ENCODE assay signal across 10 mouse cellular contexts in genomic region chr11:115318245-115319027, GRCm38 (mm10). TPM values are rescaled to one million over a fixed set of nuclear protein-coding genes. Genes with fewer than 3 reads are reported as not detected.
A peak's percentile ranks its signal among the peaks of the same experiment; 100 is the strongest.
DNase-seq lines count a peak whose midpoint lies in the region; ATAC-seq lines count a peak whose summit lies in the region.
"Had no signal": no experiment of that assay in that cellular context is flagged by ENCODE, and none has a peak within 500 bp of the region (broad histone marks: within the 10 kb centered on the region; RNA-seq: fewer than 3 reads in every experiment).

No protein-coding gene starts in this region.

- H3K4me3 ChIP-seq in kidney, embryonic 15.5 days (replicated peaks) = 0 out of 2 replicates have a peak overlapping the region, but pooled peaks have one; percentile 7
- 0 out of 2 replicates have a peak overlapping the region, but pooled peaks have one; percentile 4 for H3K4me3 ChIP-seq in hindbrain, embryonic 15.5 days
- 0 out of 2 replicates have a peak overlapping the region, but pooled peaks have one; percentile 9 for H3K4me3 ChIP-seq in neural tube, embryonic 13.5 days

- H3K4me1 ChIP-seq in kidney, embryonic 15.5 days = peaks cover 31% of the 10 kb centered on the region
- H3K4me1 ChIP-seq in hindbrain, embryonic 15.5 days (replicated peaks) = peaks cover 32% of the 10 kb centered on the region
- H3K4me1 ChIP-seq in neural tube, embryonic 13.5 days (replicated peaks) = peaks cover 45% of the 10 kb centered on the region

- 5% methylated on average over 63 of the region's 63 CpGs for WGBS in kidney, embryonic 15.5 days
- WGBS in hindbrain, embryonic 15.5 days = 4% methylated on average over 63 of the region's 63 CpGs
- WGBS in neural tube, embryonic 13.5 days = 3% methylated on average over 63 of the region's 63 CpGs

- H3K4me2 ChIP-seq in kidney, embryonic 15.5 days = peak overlapping the region; percentile 22; the same call in 1 of the 2 replicates
- H3K4me2 ChIP-seq in hindbrain, embryonic 15.5 days = peak overlapping the region; percentile 21; the same call in 1 of the 2 replicates
- peak overlapping the region; percentile 25 for H3K4me2 ChIP-seq in neural tube, embryonic 13.5 days

- peaks cover 99% of the 10 kb centered on the region for H3K27me3 ChIP-seq in kidney, embryonic 15.5 days
- H3K27me3 ChIP-seq in hindbrain, embryonic 15.5 days = peaks cover 94% of the 10 kb centered on the region
- H3K27me3 ChIP-seq in neural tube, embryonic 13.5 days = peaks cover 98% of the 10 kb centered on the region

- peak; percentile 32 for DNase-seq in adrenal gland, adult 2 months
- no peak for DNase-seq in adrenal gland, postnatal 4 days (ENCODE audit: low spot score in 2 of 2)
- no peak for DNase-seq in kidney, postnatal 36 days
- DNase-seq in layer of hippocampus, postnatal 14 days (ENCODE audit: low spot score in 2 of 2) = no peak
- DNase-seq in urinary bladder, postnatal 4 days (ENCODE audit: low spot score in 2 of 2) = no peak

- H3K36me3 ChIP-seq in kidney, embryonic 15.5 days = no peaks in the 10 kb centered on the region
- H3K36me3 ChIP-seq in hindbrain, embryonic 15.5 days = no peaks in the 10 kb centered on the region
- H3K36me3 ChIP-seq in neural tube, embryonic 13.5 days = no peaks in the 10 kb centered on the region

- no peak overlapping the region for H3K27ac ChIP-seq in kidney, embryonic 15.5 days
- no peak overlapping the region for H3K27ac ChIP-seq in hindbrain, embryonic 15.5 days (replicated peaks)
- H3K27ac ChIP-seq in neural tube, embryonic 13.5 days (replicated peaks) = no peak overlapping the region

- no peak overlapping the region for H3K9ac ChIP-seq in kidney, embryonic 15.5 days
- no peak overlapping the region for H3K9ac ChIP-seq in hindbrain, embryonic 15.5 days
- H3K9ac ChIP-seq in neural tube, embryonic 13.5 days = no peak overlapping the region

- H3K9me3 ChIP-seq in kidney, embryonic 15.5 days (replicated peaks) = no peaks in the 10 kb centered on the region
- no peaks in the 10 kb centered on the region for H3K9me3 ChIP-seq in hindbrain, embryonic 15.5 days
- H3K9me3 ChIP-seq in neural tube, embryonic 13.5 days = no peaks in the 10 kb centered on the region

- no peak for ATAC-seq in kidney, embryonic 15.5 days (replicated peaks; ENCODE audit: low FRiP score)
- no peak for ATAC-seq in hindbrain, embryonic 15.5 days (ENCODE audit: low FRiP score, low read depth)
- no peak for ATAC-seq in neural tube, embryonic 13.5 days (ENCODE audit: low read depth)

RNA-seq across cellular contexts. Expression of gene Ush1g, which starts 3.4 kb away (rescaled TPM):
- under 1 TPM; 0.49 to 0.69 TPM for total RNA-seq in adrenal gland, adult 2 months (2021)
- polyA plus RNA-seq in adrenal gland, adult 2 months (2012; rRNA removed) = 0.50 and 0.52 TPM in 2 replicates
- total RNA-seq in adrenal gland, postnatal 4 days (2021) = under 1 TPM; 0.73 to 0.84 TPM
- polyA plus RNA-seq in kidney, embryonic 15.5 days (2015; fragmentation: Nextera tagmentation; extraction: Ambion mirVana) = not detected in 2 replicates
- 0.06 and 0.38 TPM in 2 replicates for polyA plus RNA-seq in hindbrain, embryonic 15.5 days (2015; fragmentation: Nextera tagmentation; extraction: Ambion mirVana)
- 0.14 and 0.18 TPM in 2 replicates for polyA plus RNA-seq in neural tube, embryonic 13.5 days (2015; fragmentation: Nextera tagmentation; extraction: Ambion mirVana)
- under 1 TPM; 0.16 to 0.45 TPM for total RNA-seq in layer of hippocampus, postnatal 14 days (2021)
- total RNA-seq: hematopoietic stem cell, adult 5-6 weeks had no signal

RNA-seq across cellular contexts. Expression of gene Otop2, which starts 11.5 kb away (rescaled TPM):
- not detected for total RNA-seq in adrenal gland, adult 2 months (2021)
- polyA plus RNA-seq in adrenal gland, adult 2 months (2012; rRNA removed) = 0.12 TPM in 1 of 2 replicates, not detected in the other
- total RNA-seq in adrenal gland, postnatal 4 days (2021) = not detected
- 0.06 and 0.09 TPM in 2 replicates for polyA plus RNA-seq in kidney, embryonic 15.5 days (2015; fragmentation: Nextera tagmentation; extraction: Ambion mirVana)
- 0.07 and 0.34 TPM in 2 replicates for polyA plus RNA-seq in hindbrain, embryonic 15.5 days (2015; fragmentation: Nextera tagmentation; extraction: Ambion mirVana)
- not detected in 2 replicates for polyA plus RNA-seq in neural tube, embryonic 13.5 days (2015; fragmentation: Nextera tagmentation; extraction: Ambion mirVana)
- total RNA-seq in layer of hippocampus, postnatal 14 days (2021) = not detected
- total RNA-seq: hematopoietic stem cell, adult 5-6 weeks had no signal
- polyA plus RNA-seq: liver, embryonic 16.5 days had no signal

RNA-seq across cellular contexts. Expression of gene Otop3, which starts 16.1 kb away (rescaled TPM):
- total RNA-seq in adrenal gland, adult 2 months (2021) = not detected
- polyA plus RNA-seq in adrenal gland, adult 2 months (2012; rRNA removed) = 0.07 TPM in 1 of 2 replicates, not detected in the other
- under 1 TPM; 0.17 to 0.20 TPM for total RNA-seq in adrenal gland, postnatal 4 days (2021)
- not detected in 2 replicates for polyA plus RNA-seq in kidney, embryonic 15.5 days (2015; fragmentation: Nextera tagmentation; extraction: Ambion mirVana)
- 2.2 and 2.3 TPM in 2 replicates for polyA plus RNA-seq in hindbrain, embryonic 15.5 days (2015; fragmentation: Nextera tagmentation; extraction: Ambion mirVana)
- 1.4 and 2.1 TPM in 2 replicates for polyA plus RNA-seq in neural tube, embryonic 13.5 days (2015; fragmentation: Nextera tagmentation; extraction: Ambion mirVana)
- under 1 TPM; 0.14 to 0.17 TPM for total RNA-seq in layer of hippocampus, postnatal 14 days (2021)
- total RNA-seq: hematopoietic stem cell, adult 5-6 weeks had no signal

RNA-seq across cellular contexts. Expression of gene Fads6, which starts 21.0 kb away (rescaled TPM):
- total RNA-seq in adrenal gland, adult 2 months (2021) = 10 to 100 TPM; 56.7 to 76.5 TPM
- polyA plus RNA-seq in adrenal gland, adult 2 months (2012; rRNA removed) = 87.7 and 93.1 TPM in 2 replicates
- 10 to 100 TPM; 26.0 to 31.3 TPM for total RNA-seq in adrenal gland, postnatal 4 days (2021)
- polyA plus RNA-seq in kidney, embryonic 15.5 days (2015; fragmentation: Nextera tagmentation; extraction: Ambion mirVana) = 0.49 and 0.55 TPM in 2 replicates
- 1.3 and 1.5 TPM in 2 replicates for polyA plus RNA-seq in hindbrain, embryonic 15.5 days (2015; fragmentation: Nextera tagmentation; extraction: Ambion mirVana)
- polyA plus RNA-seq in neural tube, embryonic 13.5 days (2015; fragmentation: Nextera tagmentation; extraction: Ambion mirVana) = 0.65 and 1.1 TPM in 2 replicates
- total RNA-seq in layer of hippocampus, postnatal 14 days (2021) = 10 to 100 TPM in 1 of 2 experiments, 1 to 10 TPM in 1; 10.0 to 10.2 TPM

RNA-seq across cellular contexts. Expression of gene Fdxr, which starts 41.6 kb away (rescaled TPM):
- 1,000 to 10,000 TPM; 1,196 to 1,476 TPM for total RNA-seq in adrenal gland, adult 2 months (2021)
- polyA plus RNA-seq in adrenal gland, adult 2 months (2012; rRNA removed) = 2,178 and 2,420 TPM in 2 replicates
- total RNA-seq in adrenal gland, postnatal 4 days (2021) = 100 to 1,000 TPM; 608 to 629 TPM
- 15.4 and 20.8 TPM in 2 replicates for polyA plus RNA-seq in kidney, embryonic 15.5 days (2015; fragmentation: Nextera tagmentation; extraction: Ambion mirVana)
- 21.3 and 21.6 TPM in 2 replicates for polyA plus RNA-seq in hindbrain, embryonic 15.5 days (2015; fragmentation: Nextera tagmentation; extraction: Ambion mirVana)
- 19.4 and 20.4 TPM in 2 replicates for polyA plus RNA-seq in neural tube, embryonic 13.5 days (2015; fragmentation: Nextera tagmentation; extraction: Ambion mirVana)
- total RNA-seq in layer of hippocampus, postnatal 14 days (2021) = 10 to 100 TPM; 19.4 to 21.3 TPM
